Mouse (Mus musculus) hindbrain, embryonic 14.5 days (tissue): ENCODE results near the gene Slamf6. TPM values are rescaled to one million over a fixed set of nuclear protein-coding genes. Genes with fewer than 3 reads are reported as not detected.
A peak's percentile ranks its signal among the peaks of the same experiment; 100 is the strongest.

Experiments used
- ATAC-seq: fragments of 200-750 bp; cut with Nextera tagmentation; 2 replicates; pipeline ENCODE4 v1.8.0; 2017; ENCODE audit warnings: moderate number of reproducible peaks, mild to moderate bottlenecking, moderate TSS enrichment, moderate library complexity; ENCODE audit not compliant: low FRiP score
- DNase-seq: peaks from one replicate; pipeline ENCODE4 v3.0.0-alpha.2; 2015; ENCODE audit warnings: low spot score
- H3K27ac ChIP-seq: fragments of 300-500 bp; sonication (generic); 2 replicates; pipeline ENCODE4 v1.5.1; 2014; ENCODE audit warnings: mild to moderate bottlenecking, moderate library complexity
- H3K27me3 ChIP-seq: fragments of 300-500 bp; sonication (generic); 2 replicates; pipeline ENCODE4 v1.6.1; 2014; ENCODE audit warnings: mild to moderate bottlenecking, low read length, mixed read lengths; ENCODE audit not compliant: control insufficient read depth, insufficient read depth
- H3K36me3 ChIP-seq: fragments of 300-500 bp; sonication (generic); replicated peaks from 2 replicates; pipeline ENCODE4 v1.6.1; 2014; ENCODE audit not compliant: control insufficient read depth, insufficient read depth
- H3K4me1 ChIP-seq: fragments of 300-500 bp; sonication (generic); replicated peaks from 2 replicates; pipeline ENCODE4 v1.6.1; 2014; ENCODE audit warnings: antibody characterized with exemption, low read length, mixed read lengths; ENCODE audit not compliant: control insufficient read depth, insufficient read depth
- H3K4me2 ChIP-seq: fragments of 300-500 bp; sonication (generic); replicated peaks from 2 replicates; pipeline ENCODE4 v1.6.1; 2014; ENCODE audit warnings: mild to moderate bottlenecking, moderate library complexity
- H3K4me3 ChIP-seq: fragments of 300-500 bp; sonication (generic); replicated peaks from 2 replicates; pipeline ENCODE4 v1.5.1; 2014; ENCODE audit warnings: mild to moderate bottlenecking, low read length
- H3K9ac ChIP-seq: fragments of 300-500 bp; sonication (generic); 2 replicates; pipeline ENCODE4 v1.6.1; 2014
- H3K9me3 ChIP-seq: fragments of 300-500 bp; sonication (generic); 2 replicates; pipeline ENCODE4 v1.6.1; 2016; ENCODE audit warnings: low read length; ENCODE audit not compliant: control insufficient read depth
- WGBS: fragments of 180-500 bp; shearing (Covaris S2); extraction: QIAGEN DNeasy Blood & Tissue Kit; methylation state at CpG from one replicate; pipeline ENCODE4 v1.1.7; 2014; 5-methylcytosine and 5-hydroxymethylcytosine counted together
- polyA plus RNA-seq: library from polyadenylated mRNA; unstranded; fragments of >200 nt; fragmentation: Nextera tagmentation; extraction: Ambion mirVana; gene quantifications from 2 replicates; pipeline ENCODE4 v1.2.1, GENCODE M21; 2014

Gene Slamf6
- polyA plus RNA-seq, 1 experiment from 2014 or later = 0.33 TPM

DNA sequence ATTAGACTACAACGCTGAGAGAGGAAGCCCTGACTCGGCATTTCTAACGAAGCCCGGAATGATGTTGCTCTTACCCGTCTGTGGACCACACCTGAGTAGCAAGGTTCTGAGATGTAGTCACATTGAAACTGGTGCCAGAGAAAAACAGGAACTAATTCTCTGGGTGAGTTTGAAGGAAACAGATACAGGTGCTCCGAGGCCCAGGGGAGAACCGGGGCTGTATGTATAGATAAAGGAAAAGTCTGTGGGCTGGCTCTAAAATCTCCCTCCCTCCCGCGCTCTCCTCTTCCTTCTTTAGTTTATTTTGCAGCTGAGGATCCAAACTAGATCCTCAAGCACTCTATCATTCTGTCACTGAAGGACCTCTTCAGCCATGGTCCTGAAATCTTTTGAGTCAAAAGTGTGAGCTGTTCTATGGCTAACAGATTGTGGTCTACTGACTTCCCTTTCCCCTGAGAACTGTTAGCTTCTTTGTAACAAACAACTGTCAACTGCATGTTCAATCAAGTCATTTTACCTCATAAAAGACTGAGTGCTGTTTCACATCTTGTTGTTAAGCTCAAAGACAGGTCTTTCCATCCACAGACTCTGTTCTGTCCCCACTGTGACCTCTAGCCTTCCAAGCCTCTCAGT is 3.8 kb downstream of the Slamf6 start:
- ATAC-seq (no peak), DNase-seq (no peak)
- Histone ChIP-seq H3K27me3 (no peaks in the 10 kb centered on the region), H3K9me3 (no peaks in the 10 kb centered on the region), H3K36me3 (no peaks in the 10 kb centered on the region), H3K27ac (no peak overlapping the region), H3K4me1 (no peaks in the 10 kb centered on the region), H3K4me3 (no peak overlapping the region), H3K4me2 (no peak overlapping the region), H3K9ac (no peak overlapping the region)
- WGBS = 87% methylated on average over 9 of the region's 9 CpGs

GRCm38 (mm10) chr1:171921641-171922040 is 4.3 kb downstream of the Slamf6 start:
- H3K4me1 ChIP-seq = no peaks in the 10 kb centered on the region
- no peaks in the 10 kb centered on the region for H3K9me3 ChIP-seq
- no peaks in the 10 kb centered on the region for H3K36me3 ChIP-seq
- H3K9ac ChIP-seq = no peak overlapping the region
- no peak overlapping the region for H3K27ac ChIP-seq
- ATAC-seq (no peak), DNase-seq (no peak)
- no peak overlapping the region for H3K4me2 ChIP-seq
- H3K27me3 ChIP-seq = no peaks in the 10 kb centered on the region
- 87% methylated on average over 2 of the region's 2 CpGs for WGBS
- H3K4me3 ChIP-seq = no peak overlapping the region

DNA sequence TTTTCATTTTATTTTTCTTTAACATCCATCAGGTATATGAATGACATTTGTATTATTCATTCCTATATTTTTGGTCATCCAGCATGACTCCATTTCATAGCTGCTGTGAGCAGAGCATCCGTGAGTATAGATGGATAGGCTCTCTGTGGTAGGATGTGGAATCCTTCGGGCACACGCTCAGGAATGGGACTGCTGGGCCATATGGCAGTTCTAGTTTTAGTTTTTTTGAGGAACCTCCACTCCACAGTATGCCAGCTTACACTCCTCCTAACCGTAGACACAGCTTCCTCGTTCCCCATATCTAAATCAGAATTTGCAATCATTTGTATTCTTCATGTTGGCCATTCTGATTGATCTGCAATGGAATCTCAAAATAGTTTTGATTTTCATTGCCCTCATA is 5.5 kb downstream of the Slamf6 start:
- no peak for DNase-seq
- Histone ChIP-seq H3K27ac (no peak overlapping the region), H3K36me3 (no peaks in the 10 kb centered on the region), H3K4me3 (no peak overlapping the region), H3K9ac (no peak overlapping the region), H3K4me1 (no peaks in the 10 kb centered on the region), H3K27me3 (no peaks in the 10 kb centered on the region), H3K4me2 (no peak overlapping the region), H3K9me3 (no peaks in the 10 kb centered on the region)
- 92% methylated on average over 5 of the region's 5 CpGs for WGBS
- no peak for ATAC-seq

GRCm38 (mm10) chr1:171924900-171925299 is 7.6 kb downstream of the Slamf6 start:
- ATAC-seq = no peak
- H3K4me2 ChIP-seq = no peak overlapping the region
- 83% methylated on average over 3 of the region's 3 CpGs for WGBS

GRCm38 (mm10) chr1:171933851-171934250 is 16.5 kb downstream of the Slamf6 start:
- no peak for ATAC-seq
- 79% methylated on average over 3 of the region's 3 CpGs for WGBS
- no peak overlapping the region for H3K4me3 ChIP-seq
- H3K4me1 ChIP-seq = no peaks in the 10 kb centered on the region
- no peaks in the 10 kb centered on the region for H3K27me3 ChIP-seq
- no peak overlapping the region for H3K4me2 ChIP-seq
- H3K27ac ChIP-seq = no peak overlapping the region
- no peaks in the 10 kb centered on the region for H3K36me3 ChIP-seq
- DNase-seq = no peak
- no peaks in the 10 kb centered on the region for H3K9me3 ChIP-seq
- H3K9ac ChIP-seq = no peak overlapping the region

More at GRCm38 (mm10) chr1:171924900-171925299, 7.6 kb downstream of the Slamf6 start:
- Histone ChIP-seq H3K9ac (no peak overlapping the region), H3K4me1 (no peaks in the 10 kb centered on the region), H3K36me3 (no peaks in the 10 kb centered on the region), H3K9me3 (no peaks in the 10 kb centered on the region), H3K4me3 (no peak overlapping the region), H3K27me3 (no peaks in the 10 kb centered on the region), H3K27ac (no peak overlapping the region)
- DNase-seq = no peak

GRCm38 (mm10) chr1:171938952-171939948 is 21.9 kb downstream of the Slamf6 start:
- no peaks in the 10 kb centered on the region for H3K27me3 ChIP-seq
- no peak for ATAC-seq
- no peak for DNase-seq
- H3K4me2 ChIP-seq = no peak overlapping the region
- H3K4me3 ChIP-seq = no peak overlapping the region
- no peaks in the 10 kb centered on the region for H3K4me1 ChIP-seq
- 85% methylated on average over 14 of the region's 14 CpGs for WGBS
- no peak overlapping the region for H3K27ac ChIP-seq
- no peak overlapping the region for H3K9ac ChIP-seq
- H3K36me3 ChIP-seq = no peaks in the 10 kb centered on the region
- H3K9me3 ChIP-seq = no peaks in the 10 kb centered on the region

DNA sequence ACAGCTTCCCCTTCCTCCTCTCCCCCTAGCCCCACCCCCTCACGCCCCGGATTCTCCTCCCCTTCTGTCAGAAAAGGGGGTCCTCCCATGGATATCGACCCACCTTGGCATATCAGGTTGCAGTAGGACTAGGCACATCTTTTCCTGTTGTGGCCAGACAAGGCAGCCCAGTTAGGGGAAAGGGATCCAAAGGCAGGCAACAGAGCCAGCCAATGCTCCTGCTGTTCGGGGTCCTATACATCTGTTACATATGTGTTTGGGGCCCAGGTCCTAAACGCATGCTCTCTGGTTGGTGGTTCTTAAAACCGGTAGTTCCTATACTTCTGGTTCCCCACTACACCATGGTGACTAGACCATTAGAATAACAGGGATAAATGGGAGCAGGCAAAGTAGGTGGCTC is 23.3 kb downstream of the Slamf6 start:
- Histone ChIP-seq H3K9ac (no peak overlapping the region), H3K36me3 (no peaks in the 10 kb centered on the region), H3K4me3 (no peak overlapping the region), H3K27me3 (no peaks in the 10 kb centered on the region), H3K9me3 (no peaks in the 10 kb centered on the region), H3K4me1 (no peaks in the 10 kb centered on the region), H3K27ac (no peak overlapping the region), H3K4me2 (no peak overlapping the region)
- ATAC-seq (no peak), DNase-seq (no peak)
- WGBS = 79% methylated on average over 6 of the region's 6 CpGs

DNA sequence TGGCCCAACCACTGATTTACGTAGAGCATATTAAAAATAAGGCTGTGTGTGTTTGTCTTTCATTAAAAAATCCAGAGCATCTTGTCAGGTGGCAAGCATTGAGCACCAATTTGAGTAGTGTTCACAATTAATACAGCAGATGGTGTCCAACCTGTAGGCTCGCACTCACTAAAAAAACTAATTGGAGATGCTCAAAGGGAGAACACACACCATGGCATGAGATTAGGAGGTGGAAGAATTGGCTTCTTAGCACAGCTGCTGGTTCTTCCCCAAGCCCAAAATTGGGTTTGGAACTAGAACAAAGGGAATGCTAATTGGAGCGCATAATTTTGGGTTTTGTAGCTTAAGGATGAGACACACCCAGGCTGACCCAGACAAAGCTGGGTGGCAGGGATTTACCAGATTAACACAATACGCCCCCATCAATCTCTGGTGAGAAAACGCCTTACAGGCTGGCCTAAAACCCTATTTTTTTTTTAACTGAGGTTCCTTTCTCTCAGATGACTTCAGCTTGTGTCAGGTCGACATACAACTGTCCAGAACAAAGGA is 29.2 kb downstream of the Slamf6 start:
- H3K27ac ChIP-seq = no peak overlapping the region
- H3K27me3 ChIP-seq = no peaks in the 10 kb centered on the region
- DNase-seq = no peak
- H3K9me3 ChIP-seq = no peaks in the 10 kb centered on the region
- H3K9ac ChIP-seq = no peak overlapping the region
- ATAC-seq = no peak
- H3K36me3 ChIP-seq = no peaks in the 10 kb centered on the region
- H3K4me1 ChIP-seq = no peaks in the 10 kb centered on the region
- no peak overlapping the region for H3K4me3 ChIP-seq
- 58% methylated on average over 6 of the region's 6 CpGs for WGBS
- H3K4me2 ChIP-seq = no peak overlapping the region

GRCm38 (mm10) chr1:171948161-171948945 is 31.0 kb downstream of the Slamf6 start:
- 44% methylated on average over 11 of the region's 11 CpGs for WGBS
- H3K9ac ChIP-seq = no peak overlapping the region
- H3K9me3 ChIP-seq = no peaks in the 10 kb centered on the region
- peak; percentile 30 for DNase-seq
- no peak overlapping the region for H3K4me3 ChIP-seq
- H3K4me2 ChIP-seq = no peak overlapping the region
- no peaks in the 10 kb centered on the region for H3K27me3 ChIP-seq
- peak; percentile 62; the same call in 1 of the 2 replicates for ATAC-seq
- H3K36me3 ChIP-seq = no peaks in the 10 kb centered on the region
- H3K4me1 ChIP-seq = no peaks in the 10 kb centered on the region
- peak overlapping the region; percentile 23 for H3K27ac ChIP-seq
